Mouse (Mus musculus) bone marrow, adult 2 months (tissue): ENCODE results near the gene Olfr205. TPM values are rescaled to one million over a fixed set of nuclear protein-coding genes. Genes with fewer than 3 reads are reported as not detected.
"Not testable (repeated sequence)": the region's sequence is repeated elsewhere in the genome, so short reads cannot be mapped to it uniquely, and the experiment has no call there.

Experiments used
- H3K27ac ChIP-seq: fragments of 200-500 bp; 2 replicates; pipeline ENCODE4 v1.5.1; 2012; ENCODE audit warnings: low read depth, mild to moderate bottlenecking, control low read depth, inconsistent platforms, low read length; ENCODE audit not compliant: control insufficient read depth, poor library complexity, insufficient read depth
- H3K4me1 ChIP-seq: fragments of 200-500 bp; 2 replicates; pipeline ENCODE4 v1.6.1; 2011; ENCODE audit warnings: low read length; ENCODE audit not compliant: control insufficient read depth, insufficient read depth
- H3K4me3 ChIP-seq: fragments of 200-500 bp; replicated peaks from 2 replicates; pipeline ENCODE3; 2011; ENCODE audit warnings: mild to moderate bottlenecking, low read depth, low read length, control low read depth; ENCODE audit not compliant: control insufficient read depth
- CTCF ChIP-seq: fragments of 200-500 bp; IDR thresholded peaks from 2 replicates; pipeline ENCODE4 v1.5.1; 2011; ENCODE audit warnings: low read length, control low read depth; ENCODE audit not compliant: control insufficient read depth, insufficient read depth
- POLR2A ChIP-seq: fragments of 200-500 bp; IDR thresholded peaks from 2 replicates; pipeline ENCODE4 v1.6.1; 2011; ENCODE audit warnings: low read depth, mild to moderate bottlenecking, control low read depth, low read length, borderline replicate concordance; ENCODE audit not compliant: control insufficient read depth
- WGBS: fragments of 180-500 bp; shearing (Covaris S2); methylation state at CpG from one replicate; pipeline ENCODE4 v1.1.7; 2018; 5-methylcytosine and 5-hydroxymethylcytosine counted together
- polyA plus RNA-seq: library from polyadenylated mRNA; stranded (reverse); fragments of >200 nt; gene quantifications from 2 replicates; pipeline ENCODE4 v1.2.4, GENCODE M21; 2011; ENCODE audit warnings: low replicate concordance; ENCODE audit not compliant: missing spikeins, insufficient read depth, insufficient read length

Gene Olfr205
- polyA plus RNA-seq = not detected in 2 replicates

- TF ChIP-seq CTCF (no peak), POLR2A (no peak)
- H3K4me3 ChIP-seq = no peak within 1 kb of the TSS
- no peaks in the 10 kb centered on the region for H3K4me1 ChIP-seq
- H3K27ac ChIP-seq = no peak within 1 kb of the TSS
These were observed at the start of gene Olfr205 for GRCm38 (mm10) chr16:59331038-59331437. Olfr205 (minus strand) TSS chr16:59331138.

GRCm38 (mm10) chr16:59363893-59364292, 33.0 kb upstream of the Olfr205 start, which contains the start of gene Olfr209:
Olfr209 (minus strand) TSS chr16:59363993.
- WGBS = 71% methylated on average over 2 of the region's 2 CpGs
- no peak within 1 kb of the TSS for H3K27ac ChIP-seq
- no peaks in the 10 kb centered on the region for H3K4me1 ChIP-seq
- no peak for TF ChIP-seq POLR2A
- no peak for TF ChIP-seq CTCF
- H3K4me3 ChIP-seq = no peak within 1 kb of the TSS

- Histone ChIP-seq H3K4me1 (no peaks in the 10 kb centered on the region), H3K4me3 (no peak within 1 kb of the TSS), H3K27ac (no peak within 1 kb of the TSS)
- TF ChIP-seq CTCF (no peak), POLR2A (no peak)
- 70% methylated on average over 1 of the region's 1 CpGs for WGBS
These were observed 18.2 kb upstream of the Olfr205 start, which contains the start of gene Olfr206 for GRCm38 (mm10) chr16:59349146-59349545. Olfr206 (minus strand) TSS chr16:59349246.

- not testable (repeated sequence) for H3K4me3 ChIP-seq, H3K27ac ChIP-seq, H3K4me1 ChIP-seq
- WGBS = 26% methylated on average over 1 of the region's 1 CpGs
These were observed 7.7 kb downstream of the Olfr205 start for GRCm38 (mm10) chr16:59323262-59323661.

GRCm38 (mm10) chr16:59318148-59318547, 12.8 kb downstream of the Olfr205 start, which contains the start of gene Olfr204:
Olfr204 (minus strand) TSS chr16:59318248.
- H3K4me3 ChIP-seq = no peak within 1 kb of the TSS
- TF ChIP-seq CTCF (no peak), POLR2A (no peak)
- H3K4me1 ChIP-seq = no peaks in the 10 kb centered on the region
- H3K27ac ChIP-seq = no peak within 1 kb of the TSS

- Histone ChIP-seq H3K4me1 (no peaks in the 10 kb centered on the region), H3K4me3 (no peak within 1 kb of the TSS), H3K27ac (no peak within 1 kb of the TSS)
- TF ChIP-seq POLR2A = no peak
- TF ChIP-seq CTCF = no peak
- whole genome bisulfite sequencing = 71% methylated on average over 2 of the region's 2 CpGs
These were observed 32.4 kb downstream of the Olfr205 start, which contains the start of gene Olfr203 for GRCm38 (mm10) chr16:59298581-59298980. Olfr203 (plus strand) TSS chr16:59298881.

- not testable (repeated sequence) for H3K4me3 ChIP-seq, H3K27ac ChIP-seq, H3K4me1 ChIP-seq
- WGBS = 47% methylated on average over 9 of the region's 9 CpGs
These were observed 43.4 kb downstream of the Olfr205 start for GRCm38 (mm10) chr16:59287576-59287975.

GRCm38 (mm10) chr16:59286693-59287092, 44.2 kb downstream of the Olfr205 start, which contains the start of gene Olfr202:
Olfr202 (minus strand) TSS chr16:59286793.
- Histone ChIP-seq H3K4me1 (no peaks in the 10 kb centered on the region), H3K27ac (no peak within 1 kb of the TSS), H3K4me3 (no peak within 1 kb of the TSS)
- 72% methylated on average over 1 of the region's 1 CpGs for WGBS
- TF ChIP-seq POLR2A = no peak
- no peak for TF ChIP-seq CTCF

GRCm38 (mm10) chr16:59283476-59283875, 47.5 kb downstream of the Olfr205 start:
- WGBS = 67% methylated on average over 1 of the region's 1 CpGs
- H3K4me3 ChIP-seq = no peak overlapping the region
- H3K4me1 ChIP-seq = no peaks in the 10 kb centered on the region
- TF ChIP-seq POLR2A = no peak
- no peak for TF ChIP-seq CTCF
- no peak overlapping the region for H3K27ac ChIP-seq
